Mouse (Mus musculus) c-Kit-positive CD71-positive TER-119-negative erythroid progenitor cells, embryonic 14.5 days (primary cell): ENCODE measurements around the gene Tmem132d.
A peak's percentile ranks its signal among the peaks of the same experiment; 100 is the strongest.

Experiments used
- DNase-seq: peaks from one replicate; pipeline ENCODE4 v3.0.0-alpha.2; 2013; ENCODE audit warnings: low read depth

Tmem132d gene

GRCm38 (mm10) chr5:127924106-127924505 lies 508.8 kb downstream of the Tmem132d start:
- no peak for DNase-seq

GRCm38 (mm10) chr5:127919171-127919570 lies 513.7 kb downstream of the Tmem132d start:
- DNase-seq = no peak

- DNase-seq = no peak
These were observed 514.5 kb downstream of the Tmem132d start for GRCm38 (mm10) chr5:127918376-127918775.

GRCm38 (mm10) chr5:127914157-127914556 lies 518.7 kb downstream of the Tmem132d start:
- DNase-seq = no peak

- DNase-seq = no peak
These were observed 521.3 kb downstream of the Tmem132d start for GRCm38 (mm10) chr5:127911603-127912002.

- no peak for DNase-seq
These were observed 522.5 kb downstream of the Tmem132d start for GRCm38 (mm10) chr5:127910356-127910755.

GRCm38 (mm10) chr5:127895176-127895575 lies 537.7 kb downstream of the Tmem132d start:
- DNase-seq = no peak

- no peak for DNase-seq
These were observed 547.0 kb downstream of the Tmem132d start for GRCm38 (mm10) chr5:127885566-127886505.

GRCm38 (mm10) chr5:127883021-127883420 lies 549.9 kb downstream of the Tmem132d start:
- no peak for DNase-seq

- no peak for DNase-seq
These were observed 558.4 kb downstream of the Tmem132d start for GRCm38 (mm10) chr5:127874461-127874860.

GRCm38 (mm10) chr5:127865157-127865556 lies 567.7 kb downstream of the Tmem132d start:
- no peak for DNase-seq

GRCm38 (mm10) chr5:127859719-127860118 lies 573.2 kb downstream of the Tmem132d start:
- no peak for DNase-seq

GRCm38 (mm10) chr5:127852305-127852704 lies 580.6 kb downstream of the Tmem132d start:
- DNase-seq = no peak

- DNase-seq = no peak
These were observed 601.1 kb downstream of the Tmem132d start for GRCm38 (mm10) chr5:127831791-127832190.

GRCm38 (mm10) chr5:127830831-127831230 lies 602.0 kb downstream of the Tmem132d start:
- DNase-seq = no peak

- DNase-seq = no peak
These were observed 604.1 kb downstream of the Tmem132d start for GRCm38 (mm10) chr5:127828756-127829155.

GRCm38 (mm10) chr5:127821960-127822359 lies 610.9 kb downstream of the Tmem132d start:
- no peak for DNase-seq

GRCm38 (mm10) chr5:127815292-127815691 lies 617.6 kb downstream of the Tmem132d start:
- peak; percentile 36 for DNase-seq

- DNase-seq = no peak
These were observed 625.5 kb downstream of the Tmem132d start for GRCm38 (mm10) chr5:127807419-127807818.

GRCm38 (mm10) chr5:127806850-127807249 lies 626.0 kb downstream of the Tmem132d start:
- DNase-seq = no peak

GRCm38 (mm10) chr5:127800907-127801306 lies 632.0 kb downstream of the Tmem132d start:
- DNase-seq = no peak

- no peak for DNase-seq
These were observed 651.7 kb downstream of the Tmem132d start for GRCm38 (mm10) chr5:127781221-127781620.

GRCm38 (mm10) chr5:127775749-127776148 lies 657.1 kb downstream of the Tmem132d start:
- no peak for DNase-seq

- DNase-seq = no peak
These were observed 674.3 kb downstream of the Tmem132d start for GRCm38 (mm10) chr5:127758576-127758975.
